ENCODE assay signal across 11 mouse cellular contexts in the genomic region with DNA sequence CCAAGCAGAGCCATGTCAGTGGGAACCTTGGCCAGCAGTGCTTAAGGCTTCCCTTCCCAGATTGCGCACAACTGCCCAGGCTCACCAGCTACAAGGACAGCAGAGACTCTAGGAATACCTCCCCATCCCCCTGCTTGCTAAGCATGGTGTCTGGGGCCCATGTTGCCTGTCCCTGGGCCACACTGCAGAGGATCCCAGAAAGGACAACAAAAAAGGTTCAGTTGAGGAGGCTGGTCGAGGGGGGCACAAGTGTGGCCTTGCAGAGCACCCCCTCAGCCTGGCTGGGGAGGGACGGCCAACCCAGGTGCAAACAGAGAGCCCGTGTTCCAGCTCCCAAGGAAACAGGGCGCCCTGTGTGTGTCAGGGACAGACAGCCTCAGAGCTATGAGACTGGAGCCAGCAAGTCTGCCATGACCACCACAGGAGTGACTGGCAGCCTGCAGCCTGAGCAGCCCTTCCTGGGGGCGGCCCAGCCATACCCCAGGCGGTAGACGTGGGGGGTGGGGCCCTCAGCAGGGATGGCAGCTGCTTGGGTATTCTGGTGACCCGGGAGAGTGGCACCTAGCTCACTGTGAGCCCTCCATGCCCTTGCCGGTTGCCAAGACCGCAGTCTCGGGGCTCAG. TPM values are rescaled to one million over a fixed set of nuclear protein-coding genes. Genes with fewer than 3 reads are reported as not detected.
DNase-seq lines count a peak whose midpoint lies in the region; ATAC-seq and TF ChIP-seq lines count a peak whose summit lies in the region.
"Had no signal": no experiment of that assay in that cellular context is flagged by ENCODE, and none has a peak within 500 bp of the region (broad histone marks: within the 10 kb centered on the region; RNA-seq: fewer than 3 reads in every experiment).

No protein-coding gene starts in this region.

- no peak overlapping the region for H3K4me3 ChIP-seq in heart, embryonic 13.5 days
- no peak overlapping the region for H3K4me3 ChIP-seq in midbrain, postnatal 0 days (ENCODE audit: low read depth, low read length)
- no peak overlapping the region for H3K4me3 ChIP-seq in midbrain, embryonic 13.5 days (replicated peaks)
- no peak overlapping the region for H3K4me3 ChIP-seq in hindbrain, embryonic 13.5 days
- H3K4me3 ChIP-seq in neural tube, embryonic 15.5 days (replicated peaks) = no peak overlapping the region
- H3K4me3 ChIP-seq: liver, embryonic 13.5 days had no signal

- no peak for TF ChIP-seq CTCF in midbrain, postnatal 0 days (IDR thresholded peaks at IDR 0.05)

- no peak for DNase-seq in heart, postnatal 14 days
- peak; percentile 68 for DNase-seq in midbrain, postnatal 0 days (ENCODE audit: low spot score)
- no peak for DNase-seq in gastrocnemius, postnatal 10 days
- DNase-seq in gastrocnemius, postnatal 4 days (ENCODE audit: low spot score in 2 of 2) = no peak
- DNase-seq: cerebellum, adult 9-10 months; kidney, postnatal 4 days; liver, embryonic 13.5 days had no signal

- H3K9me3 ChIP-seq in heart, embryonic 13.5 days = no peaks in the 10 kb centered on the region
- H3K9me3 ChIP-seq in midbrain, postnatal 0 days (ENCODE audit: low read length) = no peaks in the 10 kb centered on the region
- H3K9me3 ChIP-seq in midbrain, embryonic 13.5 days = no peaks in the 10 kb centered on the region
- no peaks in the 10 kb centered on the region for H3K9me3 ChIP-seq in hindbrain, embryonic 13.5 days
- no peaks in the 10 kb centered on the region for H3K9me3 ChIP-seq in neural tube, embryonic 15.5 days (replicated peaks)
- H3K9me3 ChIP-seq: liver, embryonic 13.5 days had no signal

- H3K27me3 ChIP-seq in heart, embryonic 13.5 days (replicated peaks) = peaks cover 13% of the 10 kb centered on the region; the same call in 1 of the 2 replicates
- H3K27me3 ChIP-seq in midbrain, postnatal 0 days (ENCODE audit: insufficient read depth, low read length) = no peaks in the 10 kb centered on the region
- no peaks in the 10 kb centered on the region for H3K27me3 ChIP-seq in midbrain, embryonic 13.5 days
- no peaks in the 10 kb centered on the region for H3K27me3 ChIP-seq in hindbrain, embryonic 13.5 days
- H3K27me3 ChIP-seq in neural tube, embryonic 15.5 days (replicated peaks) = no peaks in the 10 kb centered on the region
- H3K27me3 ChIP-seq: liver, embryonic 13.5 days had no signal

- H3K27ac ChIP-seq in heart, embryonic 13.5 days (replicated peaks) = no peak overlapping the region
- 0 out of 2 replicates have a peak overlapping the region, but pooled peaks have one; percentile 18 for H3K27ac ChIP-seq in midbrain, postnatal 0 days (ENCODE audit: low read depth, low read length)
- H3K27ac ChIP-seq in midbrain, embryonic 13.5 days = no peak overlapping the region
- peak overlapping the region; percentile 6 for H3K27ac ChIP-seq in hindbrain, embryonic 13.5 days
- 0 out of 2 replicates have a peak overlapping the region, but pooled peaks have one; percentile 18 for H3K27ac ChIP-seq in neural tube, embryonic 15.5 days (replicated peaks)
- H3K27ac ChIP-seq: liver, embryonic 13.5 days had no signal

- WGBS in heart, embryonic 13.5 days = 33% methylated on average over 12 of the region's 12 CpGs
- WGBS in midbrain, postnatal 0 days = 50% methylated on average over 12 of the region's 12 CpGs
- WGBS in midbrain, embryonic 13.5 days = 68% methylated on average over 12 of the region's 12 CpGs
- 51% methylated on average over 12 of the region's 12 CpGs for WGBS in hindbrain, embryonic 13.5 days
- 44% methylated on average over 12 of the region's 12 CpGs for WGBS in neural tube, embryonic 15.5 days

- peaks cover 9% of the 10 kb centered on the region; the same call in 1 of the 2 replicates for H3K4me1 ChIP-seq in heart, embryonic 13.5 days
- no peaks in the 10 kb centered on the region for H3K4me1 ChIP-seq in midbrain, postnatal 0 days (ENCODE audit: insufficient read depth, low read length)
- H3K4me1 ChIP-seq in midbrain, embryonic 13.5 days (replicated peaks) = peaks cover 24% of the 10 kb centered on the region
- peaks cover 31% of the 10 kb centered on the region for H3K4me1 ChIP-seq in hindbrain, embryonic 13.5 days (replicated peaks)
- peaks cover 13% of the 10 kb centered on the region; the same call in 1 of the 2 replicates for H3K4me1 ChIP-seq in neural tube, embryonic 15.5 days
- H3K4me1 ChIP-seq: liver, embryonic 13.5 days had no signal

- H3K9ac ChIP-seq in heart, embryonic 13.5 days = peak overlapping the region; percentile 24; the same call in 1 of the 2 replicates
- H3K9ac ChIP-seq in midbrain, postnatal 0 days (replicated peaks; ENCODE audit: low read length, poor library complexity, severe bottlenecking) = no peak overlapping the region
- no peak overlapping the region for H3K9ac ChIP-seq in midbrain, embryonic 13.5 days (replicated peaks)
- H3K9ac ChIP-seq in hindbrain, embryonic 13.5 days = peak overlapping the region; percentile 31; the same call in 1 of the 2 replicates
- no peak overlapping the region for H3K9ac ChIP-seq in neural tube, embryonic 15.5 days (replicated peaks)
- H3K9ac ChIP-seq: liver, embryonic 13.5 days had no signal

- ATAC-seq in heart, embryonic 13.5 days (ENCODE audit: extremely low read depth, insufficient number of reproducible peaks, low FRiP score, low TSS enrichment) = no peak
- ATAC-seq in midbrain, postnatal 0 days (ENCODE audit: low FRiP score) = peak; percentile 85
- ATAC-seq in midbrain, embryonic 13.5 days = no peak
- no peak; the same call in 1 of the 2 replicates for ATAC-seq in hindbrain, embryonic 13.5 days (ENCODE audit: low FRiP score)
- peak; percentile 43 for ATAC-seq in neural tube, embryonic 15.5 days (ENCODE audit: low FRiP score)

- intact Hi-C loops in heart, postnatal 14 days (cut with DNase I) = no loop called here

- H3K36me3 ChIP-seq in heart, embryonic 13.5 days = peaks cover 3% of the 10 kb centered on the region; the same call in 1 of the 2 replicates
- no peaks in the 10 kb centered on the region for H3K36me3 ChIP-seq in midbrain, postnatal 0 days (ENCODE audit: insufficient read depth, low read length)
- no peaks in the 10 kb centered on the region; the same call in 1 of the 2 replicates for H3K36me3 ChIP-seq in midbrain, embryonic 13.5 days
- H3K36me3 ChIP-seq in hindbrain, embryonic 13.5 days = 0 out of 2 replicates have a peak, but pooled peaks cover 3% of the 10 kb centered on the region
- H3K36me3 ChIP-seq in neural tube, embryonic 15.5 days = no peaks in the 10 kb centered on the region
- H3K36me3 ChIP-seq: liver, embryonic 13.5 days had no signal

- H3K4me2 ChIP-seq in heart, embryonic 13.5 days = no peak overlapping the region
- no peak overlapping the region for H3K4me2 ChIP-seq in midbrain, postnatal 0 days (ENCODE audit: low read depth, low read length, poor library complexity, severe bottlenecking)
- no peak overlapping the region for H3K4me2 ChIP-seq in midbrain, embryonic 13.5 days (replicated peaks)
- H3K4me2 ChIP-seq in hindbrain, embryonic 13.5 days = no peak overlapping the region
- no peak overlapping the region for H3K4me2 ChIP-seq in neural tube, embryonic 15.5 days
- H3K4me2 ChIP-seq: liver, embryonic 13.5 days had no signal

RNA-seq across cellular contexts. Expression of gene Gng13, which starts 53.6 kb away (rescaled TPM):
- polyA plus RNA-seq in heart, embryonic 13.5 days (2015; fragmentation: Nextera tagmentation; extraction: Ambion mirVana) = 3.2 and 3.4 TPM in 2 replicates
- 1 to 10 TPM; 1.7 to 2.1 TPM for total RNA-seq in heart, postnatal 14 days (2021)
- total RNA-seq in midbrain, postnatal 0 days (2014; rRNA removed) = 34.4 and 42.2 TPM in 2 replicates
- 21.0 and 25.8 TPM in 2 replicates for polyA plus RNA-seq in midbrain, postnatal 0 days (2015; fragmentation: Nextera tagmentation; extraction: Ambion mirVana)
- polyA plus RNA-seq in midbrain, embryonic 13.5 days (2015; fragmentation: Nextera tagmentation; extraction: Ambion mirVana) = 0.73 and 0.78 TPM in 2 replicates
- 1.6 TPM in 2 replicates for polyA plus RNA-seq in hindbrain, embryonic 13.5 days (2015; fragmentation: Nextera tagmentation; extraction: Ambion mirVana)
- 8.0 and 8.3 TPM in 2 replicates for polyA plus RNA-seq in neural tube, embryonic 15.5 days (2015; fragmentation: Nextera tagmentation; extraction: Ambion mirVana)
- total RNA-seq in gastrocnemius, postnatal 10 days (2021) = not detected
- total RNA-seq in gastrocnemius, postnatal 4 days (2021) = not detected

Comparison
In these comparisons a context has a peak if more than half of its experiments do, and no peak if none do; other contexts are left out.
1. ATAC-seq: peak in midbrain, postnatal 0 days (single experiment) and neural tube, embryonic 15.5 days (single experiment); none in heart, embryonic 13.5 days (single experiment), midbrain, embryonic 13.5 days (single experiment) and hindbrain, embryonic 13.5 days (single experiment).
2. H3K27ac ChIP-seq: peak in midbrain, postnatal 0 days (single experiment), hindbrain, embryonic 13.5 days (single experiment) and neural tube, embryonic 15.5 days (single experiment); none in heart, embryonic 13.5 days (single experiment) and midbrain, embryonic 13.5 days (single experiment).
3. H3K9ac ChIP-seq: peak in heart, embryonic 13.5 days (single experiment) and hindbrain, embryonic 13.5 days (single experiment); none in midbrain, postnatal 0 days (single experiment), midbrain, embryonic 13.5 days (single experiment) and neural tube, embryonic 15.5 days (single experiment).